Mouse (Mus musculus) midbrain, embryonic 16.5 days (tissue): ENCODE results near the gene Bcas3. TPM values are rescaled to one million over a fixed set of nuclear protein-coding genes. Genes with fewer than 3 reads are reported as not detected.
A peak's percentile ranks its signal among the peaks of the same experiment; 100 is the strongest.

Experiments used
- ATAC-seq: fragments of 200-750 bp; cut with Nextera tagmentation; 2 replicates; pipeline ENCODE4 v1.8.0; 2017; ENCODE audit warnings: moderate TSS enrichment
- H3K27ac ChIP-seq: fragments of 300-500 bp; sonication (generic); 2 replicates; pipeline ENCODE4 v1.5.1; 2014; ENCODE audit warnings: mild to moderate bottlenecking, low read length, mixed read lengths
- H3K27me3 ChIP-seq: fragments of 300-500 bp; sonication (generic); 2 replicates; pipeline ENCODE4 v1.6.1; 2014; ENCODE audit warnings: low read depth, low read length, mixed read lengths; ENCODE audit not compliant: control insufficient read depth, insufficient read depth
- H3K36me3 ChIP-seq: fragments of 300-500 bp; sonication (generic); 2 replicates; pipeline ENCODE4 v1.6.1; 2014; ENCODE audit warnings: mild to moderate bottlenecking, low read length, moderate library complexity, mixed read lengths; ENCODE audit not compliant: control insufficient read depth, insufficient read depth
- H3K4me1 ChIP-seq: fragments of 300-500 bp; sonication (generic); 2 replicates; pipeline ENCODE4 v1.6.1; 2014; ENCODE audit warnings: mild to moderate bottlenecking, low read length, mixed read lengths; ENCODE audit not compliant: control insufficient read depth, insufficient read depth
- H3K4me2 ChIP-seq: fragments of 300-500 bp; sonication (generic); 2 replicates; pipeline ENCODE4 v1.6.1; 2014; ENCODE audit warnings: mild to moderate bottlenecking, low read length, mixed read lengths
- H3K4me3 ChIP-seq: fragments of 300-500 bp; sonication (generic); 2 replicates; pipeline ENCODE4 v1.5.1; 2014; ENCODE audit warnings: low read depth, mild to moderate bottlenecking, low read length, moderate library complexity, mixed read lengths
- H3K9ac ChIP-seq: fragments of 300-500 bp; sonication (generic); 2 replicates; pipeline ENCODE4 v1.6.1; 2014; ENCODE audit warnings: low read depth, low read length, mixed read lengths
- H3K9me3 ChIP-seq: fragments of 300-500 bp; sonication (generic); replicated peaks from 2 replicates; pipeline ENCODE4 v1.6.1; 2014; ENCODE audit warnings: mild to moderate bottlenecking, low read length, mixed read lengths; ENCODE audit not compliant: control insufficient read depth, poor library complexity, severe bottlenecking
- WGBS: fragments of 180-500 bp; shearing (Covaris S2); extraction: QIAGEN DNeasy Blood & Tissue Kit; methylation state at CpG from one replicate; pipeline ENCODE4 v1.1.7; 2014; 5-methylcytosine and 5-hydroxymethylcytosine counted together
- polyA plus RNA-seq: library from polyadenylated mRNA; unstranded; fragments of >200 nt; fragmentation: Nextera tagmentation; extraction: Ambion mirVana; gene quantifications from 2 replicates; pipeline ENCODE4 v1.2.1, GENCODE M21; 2015

Gene Bcas3
- polyA plus RNA-seq: 30.9 and 33.3 TPM in 2 replicates

GRCm38 (mm10) chr11:85352539-85353380 is at the start of gene Bcas3:
Gene Bcas3, plus strand, starts transcription at chr11:85353167.
- peak; percentile 99 for ATAC-seq
- WGBS: under 1% methylated on average over 47 of the region's 47 CpGs
- no peaks in the 10 kb centered on the region for H3K27me3 ChIP-seq

DNA sequence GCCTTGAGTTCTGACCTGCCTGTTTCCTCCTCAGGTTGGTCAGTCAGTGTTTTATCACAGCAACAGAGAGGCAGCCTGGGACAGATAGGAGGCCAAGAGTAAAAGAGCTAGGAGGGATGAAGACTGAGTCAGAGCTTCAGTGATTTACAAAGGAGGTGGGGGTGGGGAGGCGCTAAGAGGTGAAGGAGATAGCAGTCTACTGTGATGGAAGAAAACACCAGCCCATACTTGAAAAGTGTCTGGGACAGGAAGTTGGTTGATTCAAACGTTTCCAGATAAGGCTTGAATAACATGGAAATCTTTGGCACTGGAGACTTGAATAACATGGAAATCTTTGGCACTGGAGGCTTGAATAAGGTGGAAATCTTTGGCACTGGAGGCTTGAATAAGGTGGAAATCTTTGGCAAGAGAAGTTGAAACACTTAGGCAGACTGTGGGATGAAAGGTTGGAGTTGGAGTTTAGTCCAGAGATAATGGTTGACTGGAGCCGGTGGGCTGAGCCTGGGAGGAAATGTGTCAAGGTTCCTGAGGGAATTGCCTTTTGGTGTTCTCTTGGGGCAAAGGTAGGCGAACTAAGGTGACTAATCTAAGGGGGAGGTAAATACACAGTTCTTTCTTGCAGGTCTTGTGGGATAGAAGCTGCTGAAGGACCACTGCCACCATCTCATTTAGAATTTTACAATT is 46.2 kb upstream of the Bcas3 start:
- Histone ChIP-seq H3K4me3 (no peak overlapping the region), H3K4me2 (no peak overlapping the region), H3K9ac (no peak overlapping the region), H3K27me3 (no peaks in the 10 kb centered on the region), H3K27ac (no peak overlapping the region), H3K9me3 (no peaks in the 10 kb centered on the region), H3K4me1 (peaks cover 7% of the 10 kb centered on the region), H3K36me3 (no peaks in the 10 kb centered on the region)
- no peak for ATAC-seq
- 76% methylated on average over 4 of the region's 4 CpGs for WGBS

More at GRCm38 (mm10) chr11:85352539-85353380, at the start of gene Bcas3:
- Histone ChIP-seq H3K9me3 (no peaks in the 10 kb centered on the region), H3K4me1 (peaks cover 11% of the 10 kb centered on the region), H3K36me3 (0 out of 2 replicates have a peak, but pooled peaks cover 2% of the 10 kb centered on the region), H3K9ac (peak within 1 kb of the TSS; percentile 86), H3K27ac (peak within 1 kb of the TSS; percentile 60), H3K4me2 (peak within 1 kb of the TSS; percentile 86), H3K4me3 (peak within 1 kb of the TSS; percentile 87)

- no peak for ATAC-seq
- Histone ChIP-seq H3K4me3 (no peak overlapping the region), H3K9ac (no peak overlapping the region), H3K27ac (no peak overlapping the region), H3K9me3 (no peaks in the 10 kb centered on the region), H3K27me3 (no peaks in the 10 kb centered on the region), H3K4me2 (no peak overlapping the region), H3K36me3 (no peaks in the 10 kb centered on the region), H3K4me1 (peaks cover 24% of the 10 kb centered on the region)
- WGBS: 67% methylated on average over 2 of the region's 2 CpGs
Measured at GRCm38 (mm10) chr11:85308799-85309198, 44.2 kb upstream of the Bcas3 start.

DNA sequence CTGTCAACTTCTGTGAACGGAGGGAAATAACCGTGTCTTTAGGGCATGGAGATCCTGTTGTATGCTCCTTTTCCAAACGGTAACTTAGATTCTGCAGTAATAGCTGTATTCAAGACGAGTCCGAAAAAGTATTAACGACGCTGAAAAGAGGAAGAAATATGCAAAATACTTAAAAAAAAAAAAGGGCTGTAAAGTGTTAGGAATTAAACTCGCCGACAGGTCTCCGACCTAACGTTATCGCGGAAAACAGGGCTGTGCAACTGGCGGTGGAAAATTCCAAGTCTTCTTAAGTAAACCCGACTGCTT is 42.6 kb upstream of the Bcas3 start:
- Histone ChIP-seq H3K4me3 (peak overlapping the region; percentile 97), H3K9me3 (no peaks in the 10 kb centered on the region), H3K27ac (peak overlapping the region; percentile 70), H3K36me3 (no peaks in the 10 kb centered on the region), H3K27me3 (no peaks in the 10 kb centered on the region), H3K4me1 (peaks cover 32% of the 10 kb centered on the region), H3K9ac (peak overlapping the region; percentile 73), H3K4me2 (peak overlapping the region; percentile 95)
- 1% methylated on average over 15 of the region's 15 CpGs for WGBS
- ATAC-seq: no peak

- WGBS: under 1% methylated on average over 74 of the region's 78 CpGs
- H3K36me3 ChIP-seq: no peaks in the 10 kb centered on the region
Measured at GRCm38 (mm10) chr11:85310713-85311574, 42.0 kb upstream of the Bcas3 start, which contains the start of gene Ppm1d. Gene Ppm1d, plus strand, starts transcription at chr11:85311244.

GRCm38 (mm10) chr11:85311645-85312490 is 41.1 kb upstream of the Bcas3 start:
- H3K9ac ChIP-seq: peak overlapping the region; percentile 94
- peak; percentile 71 for ATAC-seq
- WGBS: under 1% methylated on average over 49 of the region's 56 CpGs

More at GRCm38 (mm10) chr11:85310713-85311574, 42.0 kb upstream of the Bcas3 start, which contains the start of gene Ppm1d:
- Histone ChIP-seq H3K27me3 (no peaks in the 10 kb centered on the region), H3K9ac (peak within 1 kb of the TSS; percentile 94), H3K4me2 (peak within 1 kb of the TSS; percentile 95), H3K4me1 (peaks cover 32% of the 10 kb centered on the region), H3K27ac (peak within 1 kb of the TSS; percentile 91), H3K4me3 (peak within 1 kb of the TSS; percentile 97), H3K9me3 (no peaks in the 10 kb centered on the region)
- peak; percentile 94 for ATAC-seq

GRCm38 (mm10) chr11:85312818-85313217 is 40.1 kb upstream of the Bcas3 start:
- Histone ChIP-seq H3K4me2 (peak overlapping the region; percentile 82), H3K9ac (peak overlapping the region; percentile 94; the same call in 1 of the 2 replicates), H3K27me3 (no peaks in the 10 kb centered on the region), H3K9me3 (no peaks in the 10 kb centered on the region), H3K27ac (no peak overlapping the region), H3K4me3 (peak overlapping the region; percentile 97), H3K36me3 (no peaks in the 10 kb centered on the region), H3K4me1 (peaks cover 32% of the 10 kb centered on the region)
- WGBS: 34% methylated on average over 2 of the region's 2 CpGs
- no peak for ATAC-seq

More at GRCm38 (mm10) chr11:85311645-85312490, 41.1 kb upstream of the Bcas3 start:
- peak overlapping the region; percentile 91 for H3K27ac ChIP-seq
- peaks cover 32% of the 10 kb centered on the region for H3K4me1 ChIP-seq
- peak overlapping the region; percentile 97 for H3K4me3 ChIP-seq
- no peaks in the 10 kb centered on the region for H3K27me3 ChIP-seq
- no peaks in the 10 kb centered on the region for H3K9me3 ChIP-seq
- H3K36me3 ChIP-seq: no peaks in the 10 kb centered on the region
- peak overlapping the region; percentile 82 for H3K4me2 ChIP-seq

- peak overlapping the region; percentile 97 for H3K4me3 ChIP-seq
- WGBS: 81% methylated on average over 3 of the region's 3 CpGs
Measured at GRCm38 (mm10) chr11:85313361-85313760, 39.6 kb upstream of the Bcas3 start.

More at GRCm38 (mm10) chr11:85313361-85313760, 39.6 kb upstream of the Bcas3 start:
- Histone ChIP-seq H3K27me3 (no peaks in the 10 kb centered on the region), H3K4me1 (peaks cover 32% of the 10 kb centered on the region), H3K27ac (no peak overlapping the region), H3K36me3 (no peaks in the 10 kb centered on the region), H3K9ac (peak overlapping the region; percentile 11; the same call in 1 of the 2 replicates), H3K4me2 (peak overlapping the region; percentile 82), H3K9me3 (no peaks in the 10 kb centered on the region)
- no peak for ATAC-seq
